Mouse (Mus musculus) frontal cortex, adult 2 months (tissue): Measurements from ENCODE around the gene Auts2. TPM values are rescaled to one million over a fixed set of nuclear protein-coding genes. Genes with fewer than 3 reads are reported as not detected.
A peak's percentile ranks its signal among the peaks of the same experiment; 100 is the strongest.

ENCODE experiments used
- DNase-seq, 2 experiments: peaks; one replicate each; pipeline ENCODE4 v3.0.0; 2022; ENCODE audit warnings: low spot score in 1 of 2; ENCODE audit errors: extremely low spot score in 1 of 2
- polyA plus RNA-seq: library from polyadenylated mRNA; depleted of rRNA; stranded (reverse); fragments of >200 nt; gene quantifications from 2 replicates; pipeline ENCODE4 v1.2.3, GENCODE M21; 2012

The Auts2 gene
- polyA plus RNA-seq, 1 experiment, result 45.1 TPM

DNA sequence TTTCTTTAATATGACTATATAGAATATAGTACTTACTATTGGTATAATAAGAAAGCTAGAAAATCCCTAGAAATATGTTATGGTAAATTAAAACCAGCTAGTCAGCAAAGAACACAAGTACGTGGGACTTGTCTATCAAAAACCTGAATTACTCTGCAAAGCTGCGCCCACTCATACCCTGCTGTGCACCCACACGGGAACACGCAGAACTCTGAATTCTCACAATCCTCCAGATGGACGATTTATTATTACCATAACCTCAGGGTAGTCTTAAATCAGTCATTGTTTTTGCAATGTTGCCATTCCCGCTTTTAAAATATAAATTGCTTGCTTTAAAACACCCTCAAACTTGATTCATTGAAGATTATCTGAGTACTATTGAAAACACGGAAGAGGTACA lies 84.6 kb downstream of the Auts2 start:
- peak; percentile 69 to 83 for DNase-seq

DNA sequence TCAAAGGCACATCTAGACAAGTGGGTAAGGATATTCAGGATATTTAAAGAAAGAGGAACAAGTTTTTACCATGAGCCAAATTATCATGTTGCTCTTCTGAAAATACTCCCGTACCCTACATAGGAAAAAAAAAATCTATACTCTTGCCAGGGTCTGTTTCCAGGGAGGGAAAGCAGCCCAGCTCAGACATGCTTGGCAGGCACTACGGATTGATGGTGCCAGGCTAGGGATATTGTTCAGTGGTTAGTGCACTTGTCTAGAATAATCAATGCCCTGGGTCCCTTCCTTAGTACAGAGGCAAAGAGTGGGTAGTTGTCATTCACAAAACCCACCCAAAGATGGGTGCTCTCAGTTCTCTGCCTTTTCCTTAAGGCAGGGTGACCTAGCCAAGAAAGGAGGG lies 90.8 kb downstream of the Auts2 start:
- no peak for DNase-seq

DNA sequence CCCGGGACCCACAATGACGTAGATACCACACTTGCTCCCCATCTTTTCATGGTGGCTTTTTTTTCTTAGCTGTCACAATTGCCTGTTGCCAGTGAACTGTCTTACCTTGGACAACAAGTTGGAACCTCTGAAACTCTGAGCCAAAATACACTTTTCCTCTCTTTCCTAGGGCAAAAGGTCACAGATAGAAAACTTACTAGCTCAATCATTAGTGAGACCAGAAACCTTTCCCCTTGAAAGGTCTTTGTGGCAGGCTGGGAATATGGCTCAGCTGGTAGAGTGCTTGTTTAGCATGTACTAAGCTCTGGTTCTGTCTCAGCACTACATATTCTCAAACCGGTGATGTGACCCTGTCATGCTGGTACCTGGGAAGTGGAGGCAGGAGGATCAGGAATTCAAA lies 93.1 kb downstream of the Auts2 start:
- DNase-seq, result no peak

GRCm38 (mm10) chr5:132448401-132449066 lies 94.6 kb downstream of the Auts2 start:
- DNase-seq, result no peak

DNA sequence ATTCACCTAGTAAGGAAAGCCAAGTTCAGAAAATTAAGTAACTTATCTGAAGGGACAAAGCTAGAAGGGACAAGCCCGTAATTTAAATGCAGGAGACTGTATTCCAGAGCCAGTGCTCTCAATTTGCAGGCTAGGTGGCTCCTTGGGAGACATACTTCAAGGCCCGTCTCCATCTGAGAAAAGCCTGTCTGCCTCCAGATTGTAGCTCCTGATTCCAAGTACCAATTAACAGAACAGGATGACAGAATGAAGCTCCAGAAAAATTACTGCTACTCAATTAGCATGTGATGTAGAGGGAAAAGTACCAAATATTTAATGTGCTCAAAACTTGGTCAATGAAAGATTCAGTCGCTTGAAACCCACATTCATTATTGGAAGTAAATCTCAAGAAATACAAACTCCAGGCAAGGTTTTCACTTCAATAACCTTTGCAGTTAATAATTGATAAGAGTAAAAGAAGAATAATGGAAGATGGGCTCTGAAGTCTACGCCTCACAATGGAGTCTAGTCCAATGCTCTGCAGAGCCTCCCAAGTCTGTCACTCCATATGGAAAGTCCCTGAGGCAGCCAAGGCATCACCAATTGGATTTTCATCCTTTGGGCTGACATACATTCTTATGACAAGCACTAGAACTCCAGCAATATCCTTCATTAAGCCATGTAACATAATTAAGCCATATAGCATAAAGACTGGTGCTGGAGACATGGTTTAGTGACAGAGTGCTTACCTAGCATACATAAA lies 97.8 kb downstream of the Auts2 start:
- no peak for DNase-seq

- no peak for DNase-seq
Observed at GRCm38 (mm10) chr5:132442948-132443347, 100.2 kb downstream of the Auts2 start.

- DNase-seq, result no peak
Observed at GRCm38 (mm10) chr5:132438414-132438813, 104.7 kb downstream of the Auts2 start.

- peak; percentile 19 to 57 for DNase-seq
Observed at GRCm38 (mm10) chr5:132437994-132438393, 105.2 kb downstream of the Auts2 start.

DNA sequence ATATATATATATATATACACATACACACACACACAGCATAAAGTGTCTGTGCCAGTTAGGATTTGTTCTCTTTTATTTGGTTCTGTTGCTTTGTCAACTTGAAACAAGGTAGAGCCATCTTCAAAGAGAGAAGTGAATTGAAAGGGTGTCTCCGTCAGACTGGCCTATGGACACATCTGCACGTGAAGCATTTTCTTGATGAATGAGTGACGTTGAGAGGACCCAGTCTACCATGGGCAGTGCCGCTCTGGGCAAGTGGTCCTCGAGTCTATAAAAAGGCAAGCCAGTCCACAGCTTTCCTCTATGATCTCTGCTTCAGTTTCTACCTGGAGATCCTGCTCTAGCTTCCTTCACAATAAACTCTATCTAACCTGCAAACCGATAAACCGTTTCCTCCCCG lies 105.7 kb downstream of the Auts2 start:
- no peak for DNase-seq

DNA sequence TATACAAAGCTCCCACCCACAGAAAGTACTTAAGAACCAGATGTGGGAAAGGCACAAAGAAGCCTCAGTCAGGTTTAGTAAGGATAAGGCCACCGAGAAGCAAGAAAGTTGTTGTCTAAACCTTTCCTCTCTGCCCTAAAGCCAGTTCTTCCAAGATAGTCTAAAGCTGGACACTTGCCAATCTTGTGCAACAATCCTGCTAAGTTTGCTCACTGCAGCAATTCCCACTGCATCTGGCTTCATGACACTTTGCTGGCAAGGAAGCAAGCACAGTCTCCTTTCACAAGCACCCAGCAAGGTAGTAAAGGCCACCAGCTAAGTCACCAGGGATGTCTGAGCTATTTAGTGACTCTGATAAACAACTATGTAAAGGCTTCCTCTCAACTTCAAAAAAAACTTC lies 106.2 kb downstream of the Auts2 start:
- DNase-seq, result peak in 1 of 2 experiments; percentile 21

- DNase-seq, result no peak
Observed at GRCm38 (mm10) chr5:132436473-132436872, 106.7 kb downstream of the Auts2 start.

DNA sequence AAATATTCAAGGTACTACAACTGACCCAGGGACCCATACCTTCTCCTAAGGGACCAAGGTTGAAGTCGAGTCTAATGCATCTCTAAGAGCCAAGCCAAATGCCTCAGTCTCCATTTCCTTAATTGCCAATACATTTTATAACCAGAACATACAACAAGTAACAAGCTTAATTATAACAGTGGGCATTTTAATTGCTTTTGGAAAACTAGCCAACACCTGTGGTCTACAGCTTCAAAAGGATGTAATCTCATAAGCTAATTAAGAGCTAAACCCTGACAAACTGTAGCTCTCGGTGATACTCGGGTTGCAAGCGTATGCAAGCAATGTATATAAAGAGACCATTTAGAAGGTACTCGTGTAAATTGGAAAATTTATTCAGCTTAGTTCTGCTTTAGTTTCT lies 107.7 kb downstream of the Auts2 start:
- no peak for DNase-seq

DNA sequence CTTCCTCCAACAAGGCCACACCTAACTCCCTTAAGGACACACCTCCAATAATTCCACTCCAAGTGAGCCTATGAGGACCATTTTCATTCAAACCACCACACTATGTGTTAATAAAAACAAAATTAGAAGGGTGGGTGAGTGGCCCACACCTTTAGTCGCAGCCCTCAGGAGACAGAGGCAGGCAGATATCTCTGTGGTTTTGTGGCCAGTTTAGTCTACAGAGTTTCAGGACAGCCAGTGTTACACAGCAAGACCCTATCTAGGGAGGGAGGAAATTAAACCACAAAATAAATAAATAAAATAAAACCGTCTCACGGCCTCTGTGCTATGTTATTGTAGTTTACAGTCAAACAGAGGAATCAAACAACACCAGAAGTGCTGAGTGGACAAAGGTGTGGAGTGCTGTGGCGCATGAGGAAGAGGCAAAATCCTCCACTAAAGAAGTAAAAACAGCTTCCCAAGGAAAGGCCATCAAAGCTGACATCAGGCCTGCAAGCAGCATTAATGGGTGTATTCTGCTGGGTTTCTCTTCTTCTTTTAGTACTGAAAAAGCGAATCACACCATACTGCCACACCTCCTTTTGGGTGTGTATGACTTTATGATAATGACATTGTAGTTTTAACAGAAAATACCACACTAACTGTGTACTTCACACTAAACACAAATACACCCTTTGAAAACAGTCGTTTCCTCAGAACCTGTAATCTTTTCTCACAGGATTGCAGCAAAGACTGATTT lies 109.6 kb downstream of the Auts2 start:
- DNase-seq, result no peak

DNA sequence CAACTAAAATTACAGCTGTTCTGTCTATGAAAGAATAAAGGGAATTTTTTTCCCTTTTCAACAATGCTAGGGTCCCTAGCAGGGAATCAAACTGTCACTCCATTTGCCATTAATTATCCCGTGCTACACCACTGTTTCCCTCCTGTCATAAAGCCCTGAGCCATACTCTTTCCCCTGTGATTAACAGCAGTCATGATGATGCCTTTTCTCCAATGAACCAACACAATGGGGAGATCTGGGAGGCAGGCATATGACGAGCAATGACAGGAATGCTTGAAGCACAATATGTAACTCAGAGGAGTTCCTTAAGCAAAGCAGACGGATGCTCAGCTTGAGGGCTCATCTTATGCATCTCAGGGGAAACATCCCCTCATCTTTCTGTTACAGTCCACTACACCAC lies 113.8 kb downstream of the Auts2 start:
- no peak for DNase-seq

DNA sequence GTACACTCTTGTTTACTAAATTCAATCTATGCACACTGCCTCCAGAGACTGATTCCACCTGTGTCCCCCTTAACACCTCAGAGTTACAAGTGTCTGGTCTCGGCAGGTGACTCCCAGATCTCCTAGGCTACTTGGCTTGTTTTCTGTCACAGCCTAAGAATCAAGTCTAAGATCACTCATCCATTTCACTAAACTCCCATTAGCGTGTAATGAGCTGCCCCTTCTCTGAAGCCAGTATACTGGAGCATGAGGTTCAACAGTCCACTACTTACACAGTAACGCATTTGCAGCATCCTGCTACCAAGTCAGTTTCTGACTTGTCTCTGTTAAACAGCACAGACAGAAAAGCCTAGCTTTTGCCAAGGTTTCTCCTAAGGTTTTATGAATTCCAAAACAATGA lies 116.8 kb downstream of the Auts2 start:
- no peak for DNase-seq

GRCm38 (mm10) chr5:132425792-132426309 lies 117.3 kb downstream of the Auts2 start:
- no peak for DNase-seq

- no peak for DNase-seq
Observed at GRCm38 (mm10) chr5:132410338-132410852, 132.7 kb downstream of the Auts2 start.

GRCm38 (mm10) chr5:132408892-132409575 lies 134.1 kb downstream of the Auts2 start:
- no peak for DNase-seq

DNA sequence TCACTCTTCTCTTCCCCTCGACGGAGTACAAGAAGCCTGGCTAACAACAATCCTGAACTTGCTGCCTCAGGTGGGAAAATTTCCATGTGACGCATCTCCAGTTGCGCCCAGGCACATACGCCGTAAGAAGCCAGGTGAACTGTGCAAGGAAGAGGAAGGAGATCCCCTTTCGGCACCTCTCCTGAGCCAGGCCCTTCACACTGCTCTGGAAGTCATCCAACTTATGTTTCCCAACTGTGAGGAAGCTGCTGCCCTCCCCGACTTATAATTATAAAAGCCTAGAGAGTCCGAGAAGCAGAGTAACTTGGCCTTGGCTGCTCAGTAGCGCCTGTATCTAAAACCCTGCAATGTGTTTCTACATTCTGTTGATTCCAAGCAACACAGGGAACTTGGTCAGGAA lies 142.6 kb downstream of the Auts2 start:
- no peak for DNase-seq

GRCm38 (mm10) chr5:132399486-132399885 lies 143.7 kb downstream of the Auts2 start:
- DNase-seq, result peak; percentile 55 to 58

GRCm38 (mm10) chr5:132395922-132396321 lies 147.2 kb downstream of the Auts2 start:
- no peak for DNase-seq
